In the genomic region with DNA sequence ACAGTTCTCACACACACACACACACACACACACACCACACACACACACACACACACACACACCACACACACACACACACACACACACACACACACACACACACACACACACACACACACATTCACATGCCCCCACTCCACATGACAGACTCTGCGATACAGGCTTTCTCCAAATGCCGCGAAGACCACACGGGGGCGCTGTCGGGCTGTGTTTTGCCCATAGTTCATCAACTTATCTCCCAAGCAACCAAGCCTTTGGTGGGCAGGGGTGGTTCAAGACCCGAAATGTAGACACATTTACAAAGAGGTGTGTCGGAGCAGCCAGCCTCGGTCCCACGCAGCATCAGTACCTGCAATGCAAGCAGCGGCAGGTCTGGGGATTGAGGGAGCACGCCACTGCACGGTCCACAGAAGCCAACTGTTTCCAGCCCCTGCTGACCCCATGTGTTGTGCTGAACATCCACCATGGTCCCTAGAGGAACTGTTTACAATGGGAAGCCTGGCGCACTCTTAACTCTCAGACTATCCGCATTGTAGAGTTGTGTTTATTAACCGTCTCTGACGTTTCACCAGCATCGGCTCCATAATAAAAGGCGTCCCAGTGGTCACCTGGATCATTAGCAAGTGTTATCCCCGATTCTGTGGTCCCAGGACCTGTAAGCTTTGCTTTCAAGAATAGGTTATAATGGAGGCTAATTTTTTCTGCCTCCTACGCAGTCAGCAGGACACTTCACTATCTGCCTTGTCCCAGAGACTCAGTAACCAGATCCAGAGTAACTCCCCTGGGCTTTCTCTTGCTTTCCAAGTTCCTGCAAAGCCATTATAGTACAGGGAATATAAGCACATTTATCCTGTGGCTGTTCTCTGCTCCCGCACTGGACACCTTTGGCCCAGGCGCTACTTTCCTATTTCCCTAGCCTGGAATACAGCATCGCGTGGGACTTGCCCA, we compare ENCODE assay signal across 8 mouse cellular contexts. TPM values are rescaled to one million over a fixed set of nuclear protein-coding genes. Genes with fewer than 3 reads are reported as not detected.
DNase-seq lines count a peak whose midpoint lies in the region; ATAC-seq lines count a peak whose summit lies in the region.

No protein-coding gene starts in this region.

- H3K9ac ChIP-seq in intestine, embryonic 15.5 days: no peak overlapping the region
- no peak overlapping the region for H3K9ac ChIP-seq in limb, embryonic 15.5 days
- no peak overlapping the region for H3K9ac ChIP-seq in midbrain, embryonic 16.5 days (ENCODE audit: low read depth, low read length)

- H3K27ac ChIP-seq in intestine, embryonic 15.5 days: no peak overlapping the region
- no peak overlapping the region for H3K27ac ChIP-seq in limb, embryonic 15.5 days
- no peak overlapping the region for H3K27ac ChIP-seq in midbrain, embryonic 16.5 days (ENCODE audit: low read length)

- peak; percentile 57 for DNase-seq in urinary bladder, adult 2 months (ENCODE audit: low spot score)
- DNase-seq in urinary bladder, postnatal 10 days (ENCODE audit: low spot score): no peak
- DNase-seq in embryo, embryonic 10.5 days (ENCODE audit: low spot score): peak; percentile 92
- DNase-seq in gastrocnemius, postnatal 36 days: peak; percentile 71 to 74
- DNase-seq in spleen, postnatal 14 days (ENCODE audit: low spot score in 2 of 2): peak; percentile 62 to 79

- H3K4me2 ChIP-seq in intestine, embryonic 15.5 days (replicated peaks): peak overlapping the region; percentile 61
- peak overlapping the region; percentile 49 for H3K4me2 ChIP-seq in limb, embryonic 15.5 days
- H3K4me2 ChIP-seq in midbrain, embryonic 16.5 days (ENCODE audit: low read length): peak overlapping the region; percentile 55

- H3K9me3 ChIP-seq in intestine, embryonic 15.5 days: no peaks in the 10 kb centered on the region
- no peaks in the 10 kb centered on the region; the same call in 1 of the 2 replicates for H3K9me3 ChIP-seq in limb, embryonic 15.5 days
- no peaks in the 10 kb centered on the region for H3K9me3 ChIP-seq in midbrain, embryonic 16.5 days (replicated peaks; ENCODE audit: control insufficient read depth, low read length, poor library complexity, severe bottlenecking)

- WGBS in intestine, embryonic 15.5 days: 23% methylated on average over 25 of the region's 25 CpGs
- 24% methylated on average over 25 of the region's 25 CpGs for WGBS in limb, embryonic 15.5 days
- 28% methylated on average over 25 of the region's 25 CpGs for WGBS in midbrain, embryonic 16.5 days

- ATAC-seq in intestine, embryonic 15.5 days: peak; percentile 53; the same call in 1 of the 2 replicates
- no peak for ATAC-seq in limb, embryonic 15.5 days (ENCODE audit: insufficient number of reproducible peaks, low FRiP score, low TSS enrichment, low read depth)
- peak; percentile 21; the same call in 1 of the 2 replicates for ATAC-seq in midbrain, embryonic 16.5 days

- H3K4me3 ChIP-seq in intestine, embryonic 15.5 days (replicated peaks): peak overlapping the region; percentile 16
- peak overlapping the region; percentile 21 for H3K4me3 ChIP-seq in limb, embryonic 15.5 days
- peak overlapping the region; percentile 22 for H3K4me3 ChIP-seq in midbrain, embryonic 16.5 days (ENCODE audit: low read depth, low read length)

- H3K4me1 ChIP-seq in intestine, embryonic 15.5 days (replicated peaks): peaks cover 6% of the 10 kb centered on the region
- peaks cover 14% of the 10 kb centered on the region for H3K4me1 ChIP-seq in limb, embryonic 15.5 days
- 0 out of 2 replicates have a peak, but pooled peaks cover 2% of the 10 kb centered on the region for H3K4me1 ChIP-seq in midbrain, embryonic 16.5 days (ENCODE audit: control insufficient read depth, insufficient read depth, low read length)

- no peaks in the 10 kb centered on the region for H3K36me3 ChIP-seq in intestine, embryonic 15.5 days
- no peaks in the 10 kb centered on the region for H3K36me3 ChIP-seq in limb, embryonic 15.5 days
- H3K36me3 ChIP-seq in midbrain, embryonic 16.5 days (ENCODE audit: control insufficient read depth, insufficient read depth, low read length): no peaks in the 10 kb centered on the region

- H3K27me3 ChIP-seq in intestine, embryonic 15.5 days (replicated peaks): no peaks in the 10 kb centered on the region
- H3K27me3 ChIP-seq in limb, embryonic 15.5 days: no peaks in the 10 kb centered on the region
- H3K27me3 ChIP-seq in midbrain, embryonic 16.5 days (ENCODE audit: control insufficient read depth, insufficient read depth, low read depth, low read length): no peaks in the 10 kb centered on the region

- intact Hi-C loops in gastrocnemius, postnatal 36 days (cut with DNase I): loop anchor here (5.0 kb wide), 2 partner anchors 57 to 107 kb away; no protein-coding TSS in a partner anchor

RNA-seq across cellular contexts. Expression of a gene that starts 18.5 kb away (rescaled TPM):
- polyA plus RNA-seq in urinary bladder, adult 2 months (2012; rRNA removed): not detected in 2 replicates
- not detected for total RNA-seq in gastrocnemius, postnatal 36 days (2021)
- not detected in 2 replicates for polyA plus RNA-seq in intestine, embryonic 15.5 days (2015; fragmentation: Nextera tagmentation; extraction: Ambion mirVana)
- not detected in 2 replicates for polyA plus RNA-seq in limb, embryonic 15.5 days (2015; fragmentation: Nextera tagmentation; extraction: Ambion mirVana)
- not detected in 2 replicates for polyA plus RNA-seq in midbrain, embryonic 16.5 days (2015; fragmentation: Nextera tagmentation; extraction: Ambion mirVana)

RNA-seq across cellular contexts. Expression of a gene that starts 23.4 kb away (rescaled TPM):
- polyA plus RNA-seq in urinary bladder, adult 2 months (2012; rRNA removed): 38.2 and 42.7 TPM in 2 replicates
- total RNA-seq in gastrocnemius, postnatal 36 days (2021): 10 to 100 TPM; 62.2 to 64.5 TPM
- 81.4 and 86.7 TPM in 2 replicates for polyA plus RNA-seq in intestine, embryonic 15.5 days (2015; fragmentation: Nextera tagmentation; extraction: Ambion mirVana)
- 90.5 and 101 TPM in 2 replicates for polyA plus RNA-seq in limb, embryonic 15.5 days (2015; fragmentation: Nextera tagmentation; extraction: Ambion mirVana)
- 106 and 113 TPM in 2 replicates for polyA plus RNA-seq in midbrain, embryonic 16.5 days (2015; fragmentation: Nextera tagmentation; extraction: Ambion mirVana)

RNA-seq across cellular contexts. Expression of a gene that starts 28.2 kb away (rescaled TPM):
- not detected in 2 replicates for polyA plus RNA-seq in urinary bladder, adult 2 months (2012; rRNA removed)
- not detected for total RNA-seq in gastrocnemius, postnatal 36 days (2021)
- 0.23 TPM in 1 of 2 replicates, not detected in the other for polyA plus RNA-seq in intestine, embryonic 15.5 days (2015; fragmentation: Nextera tagmentation; extraction: Ambion mirVana)
- polyA plus RNA-seq in limb, embryonic 15.5 days (2015; fragmentation: Nextera tagmentation; extraction: Ambion mirVana): 0.20 TPM in 1 of 2 replicates, not detected in the other
- not detected in 2 replicates for polyA plus RNA-seq in midbrain, embryonic 16.5 days (2015; fragmentation: Nextera tagmentation; extraction: Ambion mirVana)

RNA-seq across cellular contexts. Expression of a gene that starts 41.0 kb away (rescaled TPM):
- polyA plus RNA-seq in urinary bladder, adult 2 months (2012; rRNA removed): 0.01 TPM in 1 of 2 replicates, not detected in the other
- total RNA-seq in gastrocnemius, postnatal 36 days (2021): not detected
- polyA plus RNA-seq in intestine, embryonic 15.5 days (2015; fragmentation: Nextera tagmentation; extraction: Ambion mirVana): not detected in 2 replicates
- not detected in 2 replicates for polyA plus RNA-seq in limb, embryonic 15.5 days (2015; fragmentation: Nextera tagmentation; extraction: Ambion mirVana)
- polyA plus RNA-seq in midbrain, embryonic 16.5 days (2015; fragmentation: Nextera tagmentation; extraction: Ambion mirVana): not detected in 2 replicates

RNA-seq across cellular contexts. Expression of a gene that starts 58.3 kb away (rescaled TPM):
- polyA plus RNA-seq in urinary bladder, adult 2 months (2012; rRNA removed): not detected in 2 replicates
- total RNA-seq in gastrocnemius, postnatal 36 days (2021): not detected
- not detected in 2 replicates for polyA plus RNA-seq in intestine, embryonic 15.5 days (2015; fragmentation: Nextera tagmentation; extraction: Ambion mirVana)
- not detected in 2 replicates for polyA plus RNA-seq in limb, embryonic 15.5 days (2015; fragmentation: Nextera tagmentation; extraction: Ambion mirVana)
- not detected in 2 replicates for polyA plus RNA-seq in midbrain, embryonic 16.5 days (2015; fragmentation: Nextera tagmentation; extraction: Ambion mirVana)
